Mouse (Mus musculus): ENCODE measurements around the gene Haao. TPM values are rescaled to one million over a fixed set of nuclear protein-coding genes. Genes with fewer than 3 reads are reported as not detected.

The Haao gene
- polyA plus RNA-seq, 1 experiment = 213 TPM

GRCm38 (mm10) chr17:83881071-83881470 lies 33.3 kb upstream of the Haao start:
- DNase-seq = no peak
- Histone ChIP-seq H3K27ac (ENCODE audit: insufficient read depth, low read depth, low read length) (no peak overlapping the region), H3K4me1 (ENCODE audit: control insufficient read depth, insufficient read depth, low read length) (no peaks in the 10 kb centered on the region), H3K4me3 (ENCODE audit: insufficient read depth, low read depth, low read length) (no peak overlapping the region), H3K36me3 (ENCODE audit: control insufficient read depth, insufficient read depth, low read length) (no peaks in the 10 kb centered on the region), H3K27me3 (replicated peaks; ENCODE audit: control insufficient read depth, insufficient read depth, low read length) (no peaks in the 10 kb centered on the region)
- TF ChIP-seq CTCF (conservative IDR thresholded peaks at IDR 0.05; ENCODE audit: insufficient read depth, insufficient read length, low read depth, low read length) (no peak), POLR2A (IDR thresholded peaks at IDR 0.05; ENCODE audit: low read depth, low read length) (no peak)
- WGBS = 78% methylated on average over 3 of the region's 3 CpGs

GRCm38 (mm10) chr17:83880174-83880710 lies 32.5 kb upstream of the Haao start:
- DNase-seq = no peak
- 61% methylated on average over 9 of the region's 9 CpGs for WGBS
- Histone ChIP-seq H3K4me1 (ENCODE audit: control insufficient read depth, insufficient read depth, low read length) (no peaks in the 10 kb centered on the region), H3K36me3 (ENCODE audit: control insufficient read depth, insufficient read depth, low read length) (no peaks in the 10 kb centered on the region), H3K27me3 (replicated peaks; ENCODE audit: control insufficient read depth, insufficient read depth, low read length) (no peaks in the 10 kb centered on the region), H3K27ac (ENCODE audit: insufficient read depth, low read depth, low read length) (no peak overlapping the region), H3K4me3 (ENCODE audit: insufficient read depth, low read depth, low read length) (no peak overlapping the region)
- TF ChIP-seq POLR2A (IDR thresholded peaks at IDR 0.05; ENCODE audit: low read depth, low read length) (no peak), CTCF (conservative IDR thresholded peaks at IDR 0.05; ENCODE audit: insufficient read depth, insufficient read length, low read depth, low read length) (no peak)

DNA sequence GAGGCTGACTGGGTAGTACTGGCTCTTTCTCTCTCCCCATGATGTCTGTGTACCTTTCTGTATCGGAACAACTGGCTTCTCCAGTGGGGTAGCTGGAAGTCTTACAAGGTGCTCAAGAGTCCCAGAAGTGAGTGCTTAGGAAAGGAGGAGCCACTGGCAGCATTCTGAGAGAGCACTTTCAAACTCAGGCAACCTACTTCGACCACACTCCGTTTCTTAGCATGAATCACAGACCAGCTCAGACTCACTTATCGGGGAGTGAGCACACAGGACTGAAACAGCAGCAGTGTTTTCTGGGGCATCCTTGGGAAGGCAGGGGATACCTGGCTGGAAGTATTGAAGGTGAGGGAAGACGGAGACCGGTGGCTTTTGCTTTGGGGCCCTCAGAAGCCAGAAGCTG lies 31.9 kb upstream of the Haao start:
- no peak for DNase-seq
- Histone ChIP-seq H3K36me3 (ENCODE audit: control insufficient read depth, insufficient read depth, low read length) (no peaks in the 10 kb centered on the region), H3K27ac (ENCODE audit: insufficient read depth, low read depth, low read length) (no peak overlapping the region), H3K4me3 (ENCODE audit: insufficient read depth, low read depth, low read length) (no peak overlapping the region), H3K27me3 (replicated peaks; ENCODE audit: control insufficient read depth, insufficient read depth, low read length) (no peaks in the 10 kb centered on the region), H3K4me1 (ENCODE audit: control insufficient read depth, insufficient read depth, low read length) (no peaks in the 10 kb centered on the region)
- WGBS = 96% methylated on average over 6 of the region's 6 CpGs
- no peak for TF ChIP-seq POLR2A (IDR thresholded peaks at IDR 0.05; ENCODE audit: low read depth, low read length)
- TF ChIP-seq CTCF (conservative IDR thresholded peaks at IDR 0.05; ENCODE audit: insufficient read depth, insufficient read length, low read depth, low read length) = no peak

GRCm38 (mm10) chr17:83874610-83875009 lies 26.8 kb upstream of the Haao start:
- no peaks in the 10 kb centered on the region for H3K27me3 ChIP-seq (replicated peaks; ENCODE audit: control insufficient read depth, insufficient read depth, low read length)
- no peak for TF ChIP-seq CTCF (conservative IDR thresholded peaks at IDR 0.05; ENCODE audit: insufficient read depth, insufficient read length, low read depth, low read length)
- TF ChIP-seq POLR2A (IDR thresholded peaks at IDR 0.05; ENCODE audit: low read depth, low read length) = no peak
- H3K4me3 ChIP-seq (ENCODE audit: insufficient read depth, low read depth, low read length) = no peak overlapping the region
- H3K4me1 ChIP-seq (ENCODE audit: control insufficient read depth, insufficient read depth, low read length) = no peaks in the 10 kb centered on the region
- 85% methylated on average over 8 of the region's 8 CpGs for WGBS
- no peak overlapping the region for H3K27ac ChIP-seq (ENCODE audit: insufficient read depth, low read depth, low read length)
- H3K36me3 ChIP-seq (ENCODE audit: control insufficient read depth, insufficient read depth, low read length) = no peaks in the 10 kb centered on the region
- DNase-seq = no peak

DNA sequence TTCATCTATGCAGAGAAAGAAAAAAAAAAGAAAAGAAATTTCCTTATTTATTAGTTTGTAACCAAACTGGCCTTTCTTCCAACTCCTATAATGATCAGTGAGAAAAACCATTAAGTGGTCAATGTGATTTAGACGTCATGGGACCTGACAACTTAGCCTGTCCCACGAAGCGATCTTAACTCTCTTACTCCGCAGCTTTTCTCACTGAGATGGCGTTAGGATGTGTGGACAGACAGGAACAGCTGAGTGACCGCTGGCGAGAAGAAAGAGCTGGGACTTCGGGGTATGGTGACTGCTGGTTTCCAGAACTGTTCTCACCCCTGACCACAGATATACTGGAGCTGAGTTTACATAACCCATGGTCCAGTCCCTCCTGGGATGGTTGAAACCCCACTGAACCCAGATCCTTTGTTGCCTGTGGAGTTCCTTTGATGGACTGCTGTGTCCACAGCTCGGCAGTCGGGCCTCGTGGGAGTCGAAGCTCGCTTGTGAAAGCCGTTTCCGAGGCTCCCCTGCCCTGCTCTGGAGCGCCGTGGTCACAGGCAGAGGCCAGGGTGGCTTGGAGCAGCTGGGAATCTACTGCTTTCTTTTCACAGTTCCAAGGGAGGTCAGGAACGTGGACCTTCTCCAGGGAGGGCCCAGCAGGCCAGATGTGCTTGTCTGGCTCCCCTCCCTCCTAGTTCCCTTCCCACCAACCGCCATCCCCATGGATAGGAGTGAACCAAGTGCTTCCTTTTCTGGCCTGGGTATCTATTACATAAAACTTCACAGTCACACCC lies 25.8 kb upstream of the Haao start:
- no peak overlapping the region for H3K4me3 ChIP-seq (ENCODE audit: insufficient read depth, low read depth, low read length)
- 61% methylated on average over 19 of the region's 19 CpGs for WGBS
- H3K27ac ChIP-seq (ENCODE audit: insufficient read depth, low read depth, low read length) = peak overlapping the region; percentile 47
- H3K4me1 ChIP-seq (ENCODE audit: control insufficient read depth, insufficient read depth, low read length) = no peaks in the 10 kb centered on the region
- no peaks in the 10 kb centered on the region for H3K27me3 ChIP-seq (replicated peaks; ENCODE audit: control insufficient read depth, insufficient read depth, low read length)
- no peaks in the 10 kb centered on the region for H3K36me3 ChIP-seq (ENCODE audit: control insufficient read depth, insufficient read depth, low read length)
- DNase-seq = peak; percentile 42
- TF ChIP-seq CTCF (conservative IDR thresholded peaks at IDR 0.05; ENCODE audit: insufficient read depth, insufficient read length, low read depth, low read length) (no peak), POLR2A (IDR thresholded peaks at IDR 0.05; ENCODE audit: low read depth, low read length) (no peak)

DNA sequence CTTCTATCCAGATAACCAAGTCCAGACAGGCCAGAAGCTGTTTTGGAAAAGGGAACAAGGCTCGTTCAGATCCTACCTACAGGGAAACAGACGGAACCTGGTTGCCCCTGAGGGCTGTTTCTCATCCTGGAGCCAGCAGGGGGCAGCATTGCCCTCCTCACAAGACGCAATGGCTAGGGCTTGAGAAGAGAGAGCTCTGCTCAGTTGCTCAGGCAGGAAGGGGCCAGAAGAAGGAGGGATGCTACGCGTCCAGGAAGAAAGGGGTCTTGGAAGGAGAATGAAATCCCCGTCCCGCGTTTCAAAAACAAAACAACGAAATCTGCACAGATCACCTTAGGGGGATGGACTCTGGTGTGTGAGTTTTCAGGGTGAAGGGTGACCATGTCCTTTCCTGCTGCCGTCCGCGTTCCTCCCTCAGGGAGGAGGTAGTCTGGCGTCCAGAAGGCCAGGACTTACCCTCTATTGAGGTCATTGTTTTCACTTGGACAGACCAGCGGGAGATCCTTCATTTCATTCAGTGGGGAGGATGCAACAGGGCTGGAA lies 25.1 kb upstream of the Haao start:
- no peak overlapping the region for H3K27ac ChIP-seq (ENCODE audit: insufficient read depth, low read depth, low read length)
- WGBS = 12% methylated on average over 14 of the region's 14 CpGs
- no peaks in the 10 kb centered on the region for H3K36me3 ChIP-seq (ENCODE audit: control insufficient read depth, insufficient read depth, low read length)
- H3K27me3 ChIP-seq (replicated peaks; ENCODE audit: control insufficient read depth, insufficient read depth, low read length) = no peaks in the 10 kb centered on the region
- TF ChIP-seq POLR2A (IDR thresholded peaks at IDR 0.05; ENCODE audit: low read depth, low read length) (no peak), CTCF (conservative IDR thresholded peaks at IDR 0.05; ENCODE audit: insufficient read depth, insufficient read length, low read depth, low read length) (peak; percentile 93)
- peak; percentile 80 for DNase-seq
- no peak overlapping the region for H3K4me3 ChIP-seq (ENCODE audit: insufficient read depth, low read depth, low read length)
- no peaks in the 10 kb centered on the region for H3K4me1 ChIP-seq (ENCODE audit: control insufficient read depth, insufficient read depth, low read length)

GRCm38 (mm10) chr17:83871354-83871753 lies 23.6 kb upstream of the Haao start:
- TF ChIP-seq POLR2A (IDR thresholded peaks at IDR 0.05; ENCODE audit: low read depth, low read length) = no peak
- no peak for TF ChIP-seq CTCF (conservative IDR thresholded peaks at IDR 0.05; ENCODE audit: insufficient read depth, insufficient read length, low read depth, low read length)
- no peaks in the 10 kb centered on the region for H3K4me1 ChIP-seq (ENCODE audit: control insufficient read depth, insufficient read depth, low read length)
- H3K4me3 ChIP-seq (ENCODE audit: insufficient read depth, low read depth, low read length) = no peak overlapping the region
- no peak for DNase-seq
- H3K27me3 ChIP-seq (replicated peaks; ENCODE audit: control insufficient read depth, insufficient read depth, low read length) = no peaks in the 10 kb centered on the region
- WGBS = 83% methylated on average over 5 of the region's 5 CpGs
- no peaks in the 10 kb centered on the region for H3K36me3 ChIP-seq (ENCODE audit: control insufficient read depth, insufficient read depth, low read length)
- no peak overlapping the region for H3K27ac ChIP-seq (ENCODE audit: insufficient read depth, low read depth, low read length)
